Mouse (Mus musculus): Measurements from ENCODE around the gene Wdr90. TPM values are rescaled to one million over a fixed set of nuclear protein-coding genes. Genes with fewer than 3 reads are reported as not detected.

Gene Wdr90
- polyA plus RNA-seq, 1 experiment from 2014 or later, result 38.2 TPM

GRCm38 (mm10) chr17:25832436-25833290 is 28.6 kb downstream of the Wdr90 start:
- Histone ChIP-seq H3K9ac (peak overlapping the region; percentile 91), H3K27me3 (no peaks in the 10 kb centered on the region), H3K36me3 (replicated peaks) (peaks cover 37% of the 10 kb centered on the region), H3K4me1 (peaks cover 85% of the 10 kb centered on the region), H3K27ac (peak overlapping the region; percentile 93), H3K9me3 (no peaks in the 10 kb centered on the region), H3K4me3 (replicated peaks) (peak overlapping the region; percentile 83), H3K4me2 (peak overlapping the region; percentile 84)
- under 1% methylated on average over 69 of the region's 77 CpGs for WGBS
- peak; percentile 90 for ATAC-seq (ENCODE audit: low FRiP score)

- Histone ChIP-seq H3K4me1 (peaks cover 82% of the 10 kb centered on the region), H3K9me3 (no peaks in the 10 kb centered on the region), H3K9ac (peak overlapping the region; percentile 91), H3K27ac (peak overlapping the region; percentile 93; the same call in 1 of the 2 replicates), H3K4me2 (peak overlapping the region; percentile 84), H3K27me3 (no peaks in the 10 kb centered on the region), H3K4me3 (replicated peaks) (peak overlapping the region; percentile 83), H3K36me3 (replicated peaks) (peaks cover 45% of the 10 kb centered on the region)
- ATAC-seq (ENCODE audit: low FRiP score), result no peak
- 70% methylated on average over 21 of the region's 21 CpGs for WGBS
Measured at GRCm38 (mm10) chr17:25831451-25832281, 29.6 kb downstream of the Wdr90 start.

GRCm38 (mm10) chr17:25830806-25831431 is 30.4 kb downstream of the Wdr90 start:
- Histone ChIP-seq H3K36me3 (replicated peaks) (peaks cover 53% of the 10 kb centered on the region), H3K4me2 (peak overlapping the region; percentile 84), H3K27me3 (no peaks in the 10 kb centered on the region), H3K9ac (no peak overlapping the region), H3K4me1 (peaks cover 80% of the 10 kb centered on the region), H3K4me3 (replicated peaks) (peak overlapping the region; percentile 83), H3K27ac (no peak overlapping the region), H3K9me3 (no peaks in the 10 kb centered on the region)
- ATAC-seq (ENCODE audit: low FRiP score), result no peak
- WGBS, result 88% methylated on average over 14 of the region's 14 CpGs

- no peak for ATAC-seq (ENCODE audit: low FRiP score)
- Histone ChIP-seq H3K4me3 (replicated peaks) (peak overlapping the region; percentile 63), H3K9ac (peak overlapping the region; percentile 85; the same call in 1 of the 2 replicates), H3K9me3 (no peaks in the 10 kb centered on the region), H3K36me3 (replicated peaks) (peaks cover 55% of the 10 kb centered on the region), H3K4me1 (peaks cover 80% of the 10 kb centered on the region), H3K27ac (no peak overlapping the region), H3K27me3 (no peaks in the 10 kb centered on the region), H3K4me2 (peak overlapping the region; percentile 84)
- 83% methylated on average over 4 of the region's 4 CpGs for WGBS
Measured at GRCm38 (mm10) chr17:25830200-25830753, 31.0 kb downstream of the Wdr90 start.

- WGBS, result 45% methylated on average over 8 of the region's 8 CpGs
- peak overlapping the region; percentile 93 for H3K27ac ChIP-seq
- ATAC-seq (ENCODE audit: low FRiP score), result no peak
- peak overlapping the region; percentile 79 for H3K4me2 ChIP-seq
- H3K36me3 ChIP-seq (replicated peaks), result peaks cover 48% of the 10 kb centered on the region
- H3K9ac ChIP-seq, result peak overlapping the region; percentile 85
- H3K9me3 ChIP-seq, result no peaks in the 10 kb centered on the region
- no peaks in the 10 kb centered on the region for H3K27me3 ChIP-seq
- peaks cover 80% of the 10 kb centered on the region for H3K4me1 ChIP-seq
- H3K4me3 ChIP-seq (replicated peaks), result peak overlapping the region; percentile 63
Measured at GRCm38 (mm10) chr17:25829558-25830017, 31.7 kb downstream of the Wdr90 start.

- Histone ChIP-seq H3K4me2 (peak within 1 kb of the TSS; percentile 79), H3K9ac (peak within 1 kb of the TSS; percentile 85), H3K27me3 (no peaks in the 10 kb centered on the region), H3K4me1 (peaks cover 80% of the 10 kb centered on the region), H3K4me3 (replicated peaks) (peak within 1 kb of the TSS; percentile 63), H3K9me3 (no peaks in the 10 kb centered on the region), H3K36me3 (replicated peaks) (peaks cover 47% of the 10 kb centered on the region), H3K27ac (peak within 1 kb of the TSS; percentile 93)
- peak; percentile 48 for ATAC-seq (ENCODE audit: low FRiP score)
- WGBS, result 2% methylated on average over 32 of the region's 32 CpGs
Measured at GRCm38 (mm10) chr17:25828712-25829557, 32.4 kb downstream of the Wdr90 start, which contains the start of gene Jmjd8. Gene Jmjd8, plus strand, starts transcription at chr17:25828867.

- no peaks in the 10 kb centered on the region for H3K9me3 ChIP-seq
- H3K4me1 ChIP-seq, result peaks cover 77% of the 10 kb centered on the region
- WGBS, result 83% methylated on average over 8 of the region's 8 CpGs
- peaks cover 47% of the 10 kb centered on the region for H3K36me3 ChIP-seq (replicated peaks)
- peak overlapping the region; percentile 93 for H3K27ac ChIP-seq
- H3K4me2 ChIP-seq, result peak overlapping the region; percentile 79
- no peaks in the 10 kb centered on the region for H3K27me3 ChIP-seq
- peak overlapping the region; percentile 85; the same call in 1 of the 2 replicates for H3K9ac ChIP-seq
- peak overlapping the region; percentile 63 for H3K4me3 ChIP-seq (replicated peaks)
- ATAC-seq (ENCODE audit: low FRiP score), result no peak
Measured at GRCm38 (mm10) chr17:25828223-25828594, 33.1 kb downstream of the Wdr90 start.

- Histone ChIP-seq H3K27me3 (no peaks in the 10 kb centered on the region), H3K4me3 (replicated peaks) (no peak overlapping the region; the same call in 1 of the 2 replicates), H3K36me3 (replicated peaks) (peaks cover 47% of the 10 kb centered on the region), H3K4me2 (peak overlapping the region; percentile 79; the same call in 1 of the 2 replicates), H3K4me1 (peaks cover 80% of the 10 kb centered on the region), H3K27ac (no peak overlapping the region), H3K9me3 (no peaks in the 10 kb centered on the region), H3K9ac (0 out of 2 replicates have a peak overlapping the region, but pooled peaks have one; percentile 85)
- no peak for ATAC-seq (ENCODE audit: low FRiP score)
- WGBS, result 92% methylated on average over 22 of the region's 22 CpGs
Measured at GRCm38 (mm10) chr17:25827546-25828222, 33.6 kb downstream of the Wdr90 start.

GRCm38 (mm10) chr17:25827011-25827410 is 34.3 kb downstream of the Wdr90 start:
- Histone ChIP-seq H3K4me1 (peaks cover 78% of the 10 kb centered on the region), H3K9me3 (no peaks in the 10 kb centered on the region), H3K9ac (no peak overlapping the region), H3K36me3 (replicated peaks) (peaks cover 47% of the 10 kb centered on the region), H3K4me2 (no peak overlapping the region), H3K27me3 (0 out of 2 replicates have a peak, but pooled peaks cover 3% of the 10 kb centered on the region), H3K27ac (no peak overlapping the region), H3K4me3 (replicated peaks) (no peak overlapping the region)
- 94% methylated on average over 13 of the region's 13 CpGs for WGBS
- no peak for ATAC-seq (ENCODE audit: low FRiP score)

- H3K36me3 ChIP-seq (replicated peaks), result peaks cover 38% of the 10 kb centered on the region
- H3K4me3 ChIP-seq (replicated peaks), result no peak overlapping the region
- no peak for ATAC-seq (ENCODE audit: low FRiP score)
- WGBS, result 95% methylated on average over 27 of the region's 27 CpGs
- H3K27ac ChIP-seq, result no peak overlapping the region
- H3K4me1 ChIP-seq, result peaks cover 68% of the 10 kb centered on the region
- H3K9me3 ChIP-seq, result no peaks in the 10 kb centered on the region
- H3K27me3 ChIP-seq, result 0 out of 2 replicates have a peak, but pooled peaks cover 3% of the 10 kb centered on the region
- 0 out of 2 replicates have a peak overlapping the region, but pooled peaks have one; percentile 13 for H3K4me2 ChIP-seq
- H3K9ac ChIP-seq, result no peak overlapping the region
Measured at GRCm38 (mm10) chr17:25825984-25826570, 35.2 kb downstream of the Wdr90 start.
